Mouse (Mus musculus) E14TG2a.4 (cell line): ENCODE results near the gene Atp10a.

ENCODE experiments used
- CTCF ChIP-seq: conservative IDR thresholded peaks from 2 replicates; pipeline ENCODE4 v1.5.1; 2014; ENCODE audit warnings: low read length
- POU5F1 ChIP-seq: IDR thresholded peaks from 2 replicates; pipeline ENCODE4 v1.6.1; 2014; ENCODE audit warnings: low read length, borderline replicate concordance

- no peak for TF ChIP-seq CTCF
- no peak for TF ChIP-seq POU5F1
These were observed 22.3 kb upstream of the Atp10a start for GRCm38 (mm10) chr7:58633683-58634082.
